Mouse (Mus musculus) left cerebral cortex, adult 9 months (tissue): ENCODE data around the gene Malsu1.

Experiments used
- DNase-seq, 2 experiments: peaks; one replicate each; pipeline ENCODE4 v3.0.0; 2022; ENCODE audit warnings: low spot score in 2 of 2

Gene Malsu1

GRCm38 (mm10) chr6:49074117-49074490, 509 bp downstream of the Malsu1 start:
- no peak for DNase-seq

DNA sequence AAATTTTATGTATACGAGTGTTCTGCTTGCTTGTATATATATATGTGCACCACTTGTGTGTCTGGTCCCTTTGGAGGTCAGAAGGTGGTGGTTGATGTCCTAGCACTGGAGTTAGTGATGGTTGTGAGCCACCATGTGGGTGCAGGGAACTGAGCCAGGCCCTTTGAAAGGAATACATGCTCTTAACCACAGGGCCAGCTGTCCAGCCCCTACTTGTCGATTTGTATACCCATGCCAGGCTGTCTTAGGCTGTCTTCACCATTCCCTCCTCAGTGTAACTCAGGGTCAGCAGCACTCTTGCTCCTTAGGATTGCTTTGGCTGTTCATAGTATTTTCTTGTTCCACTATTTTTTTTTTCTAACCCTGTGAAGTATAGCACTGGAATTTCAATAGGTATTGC, 4.3 kb downstream of the Malsu1 start:
- DNase-seq: no peak

DNA sequence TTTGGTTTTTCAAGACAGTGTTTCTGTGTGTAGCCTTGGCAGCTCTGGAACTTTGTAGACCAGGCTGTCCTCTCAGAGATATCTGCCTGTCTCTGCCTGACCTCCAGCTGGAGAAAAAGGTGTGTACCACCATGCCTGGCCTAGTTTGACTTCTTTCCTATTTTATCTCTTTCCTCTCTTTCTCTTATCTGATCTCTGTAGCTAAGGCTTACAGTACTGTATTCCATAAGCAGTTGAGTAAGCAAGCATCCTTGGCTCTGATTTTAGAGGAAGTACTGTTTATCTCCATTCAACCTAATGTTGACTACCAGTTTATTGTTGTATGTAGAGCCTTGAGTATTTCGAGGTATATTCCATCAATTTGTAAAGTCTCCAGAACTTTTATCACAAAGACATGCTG, 5.7 kb downstream of the Malsu1 start:
- DNase-seq: no peak

DNA sequence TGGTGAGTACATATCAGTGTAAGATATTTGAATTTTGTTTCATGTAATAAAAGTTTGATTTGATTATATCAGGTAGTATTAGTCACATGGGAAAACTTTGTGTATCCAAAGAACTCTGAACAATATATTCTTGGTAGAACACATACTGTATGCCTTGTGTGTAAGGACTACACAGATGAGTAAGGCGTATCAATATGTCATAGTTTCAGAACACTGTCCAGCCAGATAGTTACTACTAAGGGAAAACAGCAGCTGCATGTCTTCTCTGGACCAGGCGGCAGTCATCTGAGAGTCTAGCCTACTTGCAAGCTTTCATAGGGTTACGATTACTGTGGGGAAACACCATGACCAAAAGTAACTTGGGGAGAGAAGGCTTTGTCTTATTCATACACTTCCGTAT, 9.4 kb downstream of the Malsu1 start:
- DNase-seq: no peak

DNA sequence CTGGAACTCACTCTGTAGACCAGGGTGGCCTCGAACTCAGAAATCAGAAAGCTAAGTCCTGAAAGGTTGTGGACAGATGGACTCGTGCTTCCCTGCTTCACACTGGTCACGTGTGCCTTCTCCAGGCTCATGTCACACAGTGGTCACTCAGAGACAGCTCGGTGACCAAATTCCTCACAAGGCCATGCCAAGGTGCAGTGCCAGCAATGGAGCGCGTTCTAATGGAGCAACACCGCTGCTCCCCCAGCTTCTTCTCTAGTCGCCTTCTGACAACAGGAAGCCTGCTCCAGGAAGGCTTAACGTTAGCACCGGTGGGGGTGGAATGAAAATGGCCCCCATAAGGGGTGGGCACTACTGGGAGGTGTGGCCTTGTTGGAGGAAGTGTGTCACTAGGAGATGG, 21.4 kb downstream of the Malsu1 start:
- no peak for DNase-seq

- DNase-seq: peak in 1 of 2 experiments; percentile 24
Measured at GRCm38 (mm10) chr6:49096421-49096820, 22.8 kb downstream of the Malsu1 start.

DNA sequence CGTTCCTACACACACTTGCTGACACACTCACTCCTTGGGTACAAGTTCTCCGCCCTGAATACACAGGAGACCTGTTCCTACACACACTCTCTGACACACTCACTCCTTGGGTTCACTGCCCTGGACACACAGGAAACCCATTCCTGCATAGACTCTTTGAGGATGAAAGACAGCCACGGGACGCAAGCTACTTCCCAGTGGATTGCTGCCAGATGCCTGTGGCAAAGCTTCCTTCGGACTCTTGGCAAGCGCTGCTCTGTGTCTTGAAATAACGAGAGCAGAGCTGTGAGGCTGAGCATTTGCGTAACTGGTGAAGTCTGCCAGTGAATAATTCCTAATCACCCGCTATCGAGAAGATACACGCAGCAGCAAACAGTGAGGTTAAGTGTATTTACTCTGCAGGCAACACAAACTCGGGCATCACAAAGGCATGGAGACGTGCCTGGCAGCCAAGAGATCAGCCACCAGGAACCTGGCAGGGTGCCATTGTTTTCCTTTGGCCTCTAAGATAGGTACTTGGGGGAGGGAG, 23.4 kb downstream of the Malsu1 start:
- peak in 1 of 2 experiments; percentile 67 for DNase-seq

DNA sequence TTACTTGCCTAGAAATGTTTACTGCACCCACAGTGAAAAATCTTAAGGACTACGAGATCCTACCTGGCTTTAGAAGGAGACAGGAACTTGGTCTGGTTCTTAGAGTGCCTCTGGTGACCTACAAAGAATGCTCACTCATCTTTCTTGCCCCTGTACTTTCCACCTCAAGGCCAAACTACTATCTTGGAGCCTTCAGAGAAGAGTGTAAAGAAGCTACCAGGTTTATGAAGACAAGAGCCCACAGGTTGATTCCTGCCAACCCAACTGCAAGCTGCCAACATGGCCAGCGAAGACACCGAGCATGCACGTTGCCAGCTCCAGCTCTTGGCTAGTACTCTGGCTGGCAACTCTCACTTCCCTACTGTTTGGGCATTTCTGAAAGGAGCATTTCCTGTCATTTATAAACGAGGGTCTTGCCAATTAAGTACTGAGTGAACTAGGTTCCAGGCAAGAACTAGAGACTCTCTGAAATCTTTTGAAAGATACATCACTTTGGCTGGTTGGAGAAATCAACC, 24.1 kb downstream of the Malsu1 start:
- no peak for DNase-seq

GRCm38 (mm10) chr6:49099086-49099485, 25.5 kb downstream of the Malsu1 start:
- DNase-seq: no peak

DNA sequence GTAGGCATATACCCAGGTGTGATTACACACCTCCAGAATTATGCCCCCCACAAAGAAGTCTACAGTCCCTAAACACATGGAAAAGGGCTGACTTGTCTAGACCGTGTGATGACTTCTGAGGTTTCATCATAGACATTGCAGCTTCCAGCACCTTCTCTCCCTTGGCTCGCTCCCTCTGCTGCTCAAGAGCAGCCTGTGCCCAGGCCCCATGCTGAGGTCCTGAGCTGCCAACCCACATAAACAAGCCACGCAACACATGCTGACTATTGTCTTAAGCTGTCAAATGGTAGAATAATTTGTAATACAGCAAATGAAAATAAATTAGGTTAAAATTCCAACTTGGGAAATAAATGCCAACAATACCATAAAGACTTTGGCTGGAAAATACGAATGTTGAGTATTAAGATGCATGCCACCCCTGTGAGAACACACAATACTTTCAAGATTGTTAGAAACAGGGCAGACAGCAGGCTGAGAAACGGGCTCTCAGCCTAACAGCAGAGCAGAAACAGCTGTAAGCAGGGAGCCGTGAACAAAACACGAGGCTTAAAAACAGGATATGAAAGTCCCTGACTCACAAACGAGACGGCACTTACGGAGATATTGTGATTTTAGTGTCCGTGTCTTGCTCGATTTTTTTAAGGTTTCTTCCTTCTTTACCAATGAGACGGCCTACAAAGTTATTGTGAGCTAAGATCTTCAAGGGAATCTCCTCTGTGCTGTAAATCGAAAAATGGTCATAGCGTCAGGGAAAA, 33.3 kb downstream of the Malsu1 start:
- DNase-seq: no peak

DNA sequence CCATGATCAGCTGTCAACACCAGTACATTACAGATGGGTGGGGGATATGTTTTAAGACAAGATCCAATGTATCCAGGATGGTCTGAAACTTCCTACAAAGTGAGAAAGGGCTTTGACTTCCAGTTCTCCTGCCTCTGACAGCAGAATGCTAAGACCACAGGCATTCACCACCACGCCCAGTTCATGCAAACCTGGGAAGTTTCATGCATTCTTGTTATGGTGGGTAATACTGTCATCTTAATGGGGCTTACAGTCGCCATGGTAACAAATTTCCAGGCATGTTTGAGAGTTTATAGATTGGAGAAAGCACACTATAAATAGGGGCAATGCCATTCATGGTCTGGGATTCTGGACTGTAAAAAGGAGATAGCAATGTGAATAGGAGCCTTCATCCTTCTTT, 35.6 kb downstream of the Malsu1 start:
- no peak for DNase-seq

- no peak for DNase-seq
Measured at GRCm38 (mm10) chr6:49113895-49114294, 40.3 kb downstream of the Malsu1 start.

- DNase-seq: no peak
Measured at GRCm38 (mm10) chr6:49114457-49114856, 40.9 kb downstream of the Malsu1 start.

GRCm38 (mm10) chr6:49115550-49115949, 42.0 kb downstream of the Malsu1 start:
- DNase-seq: no peak

DNA sequence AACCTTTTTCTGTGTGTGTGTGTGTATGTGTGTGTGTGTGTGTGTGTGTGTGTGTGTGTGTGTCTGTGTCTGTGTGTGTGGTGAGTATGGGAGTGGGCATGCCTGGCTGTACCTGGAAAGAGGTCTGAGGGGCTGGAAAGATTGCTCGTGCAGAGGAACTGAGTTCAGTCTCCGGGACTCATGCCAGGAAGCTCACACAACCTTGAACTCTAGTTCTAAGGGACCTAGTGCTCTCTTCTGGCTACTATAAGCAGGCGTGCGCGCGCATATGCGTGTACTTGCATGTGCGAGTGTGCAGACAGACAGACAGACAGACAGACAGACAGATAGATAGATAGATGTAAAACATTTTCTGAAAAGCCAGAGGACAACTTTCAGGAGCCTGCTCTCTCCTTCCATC, 42.6 kb downstream of the Malsu1 start:
- DNase-seq: no peak

DNA sequence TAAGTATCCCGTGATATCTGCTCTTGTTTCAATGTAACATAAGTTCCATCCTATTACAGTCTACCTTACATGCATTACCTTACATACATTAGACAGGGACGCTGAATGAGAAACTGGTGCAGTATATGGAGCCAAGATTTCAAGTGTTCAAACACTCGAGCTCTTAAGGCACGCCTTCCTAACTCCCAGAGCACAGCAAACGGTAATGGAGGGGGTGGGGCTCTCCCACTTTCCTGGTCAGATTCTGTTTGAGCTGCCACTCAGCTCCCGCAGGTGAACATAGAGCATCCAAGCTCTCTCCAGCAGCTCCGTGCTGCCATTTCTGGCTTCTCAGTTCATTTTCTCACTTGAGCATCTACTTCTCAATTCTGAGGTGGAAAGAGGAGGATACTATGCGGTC, 44.9 kb downstream of the Malsu1 start:
- DNase-seq: no peak

GRCm38 (mm10) chr6:49119462-49120135, 46.0 kb downstream of the Malsu1 start:
- DNase-seq: no peak

- no peak for DNase-seq
Measured at GRCm38 (mm10) chr6:49120370-49120769, 46.8 kb downstream of the Malsu1 start.

DNA sequence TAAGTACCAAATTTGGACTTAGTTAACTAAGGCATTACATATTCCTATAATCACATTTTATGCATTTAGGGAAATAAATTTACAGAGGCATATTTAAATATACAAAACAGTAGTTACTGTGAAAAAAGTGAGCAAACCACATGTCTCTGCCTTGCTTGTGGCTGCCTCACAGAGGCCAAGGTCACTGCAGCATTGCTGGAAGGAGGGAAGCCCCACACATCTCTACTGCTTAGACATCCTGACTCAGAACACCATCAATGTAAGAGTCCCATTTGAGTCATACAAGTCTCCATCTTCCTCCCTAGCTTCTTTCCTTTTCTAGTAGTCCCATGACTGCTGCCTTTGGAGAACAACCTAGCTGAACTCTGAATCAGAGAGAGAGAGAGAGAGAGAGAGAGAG, 56.7 kb downstream of the Malsu1 start:
- no peak for DNase-seq

DNA sequence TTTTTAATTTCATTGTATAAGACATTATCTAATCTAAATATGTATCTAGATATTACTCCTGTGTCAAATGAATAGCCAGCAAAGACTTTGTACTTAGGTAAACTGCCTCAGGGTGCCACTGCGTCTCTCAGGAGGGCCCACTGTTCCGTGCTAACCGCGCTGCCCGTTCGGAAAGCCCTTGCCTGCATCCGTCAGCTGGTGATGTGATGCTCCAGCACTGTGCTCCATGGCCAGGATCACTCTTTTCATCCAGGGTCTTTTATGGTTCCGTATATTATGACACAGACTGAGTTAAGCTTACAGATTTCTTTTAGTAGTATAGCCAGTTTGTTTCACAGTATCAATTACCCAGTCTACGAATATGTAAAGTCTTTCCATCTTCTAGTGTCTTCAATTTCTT, 58.3 kb downstream of the Malsu1 start:
- no peak for DNase-seq

DNA sequence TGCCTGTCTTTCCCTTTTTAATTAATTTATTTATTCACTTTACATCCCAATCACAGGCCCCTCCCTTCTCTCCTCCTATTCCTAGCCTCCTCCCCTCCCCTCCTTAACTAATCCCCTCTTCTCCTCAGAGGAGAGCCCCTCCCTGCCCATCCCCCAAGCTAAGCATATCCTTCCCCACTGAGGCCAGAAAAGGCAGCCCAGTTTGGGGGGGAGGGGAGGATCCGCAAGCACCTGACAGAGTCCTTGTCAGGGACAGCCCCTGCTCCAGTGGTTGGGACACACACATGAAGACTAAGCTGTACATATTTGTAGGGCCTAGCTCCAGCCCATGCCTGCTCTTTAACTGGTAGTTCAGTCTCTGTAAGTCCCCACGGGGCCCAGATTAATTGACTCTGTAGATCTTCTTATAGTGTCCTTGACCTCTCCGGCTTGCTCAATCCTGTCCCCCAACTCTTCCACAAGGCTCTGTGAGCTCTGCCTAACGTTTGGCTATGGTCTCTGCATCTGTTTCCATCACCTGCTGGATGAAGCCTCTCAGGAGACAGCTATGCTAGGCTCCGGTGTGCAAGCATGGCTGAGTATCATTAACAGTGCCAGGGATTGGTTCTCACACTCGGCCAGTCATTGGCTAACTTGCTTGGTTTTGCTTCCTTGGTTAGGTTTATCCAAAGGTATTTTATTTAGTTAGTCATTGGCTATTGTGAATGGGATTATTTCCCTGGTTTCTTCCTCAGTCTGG, 58.9 kb downstream of the Malsu1 start:
- DNase-seq: no peak
